Mouse (Mus musculus): Measurements from ENCODE around the gene Olfr60.

The Olfr60 gene

DNA sequence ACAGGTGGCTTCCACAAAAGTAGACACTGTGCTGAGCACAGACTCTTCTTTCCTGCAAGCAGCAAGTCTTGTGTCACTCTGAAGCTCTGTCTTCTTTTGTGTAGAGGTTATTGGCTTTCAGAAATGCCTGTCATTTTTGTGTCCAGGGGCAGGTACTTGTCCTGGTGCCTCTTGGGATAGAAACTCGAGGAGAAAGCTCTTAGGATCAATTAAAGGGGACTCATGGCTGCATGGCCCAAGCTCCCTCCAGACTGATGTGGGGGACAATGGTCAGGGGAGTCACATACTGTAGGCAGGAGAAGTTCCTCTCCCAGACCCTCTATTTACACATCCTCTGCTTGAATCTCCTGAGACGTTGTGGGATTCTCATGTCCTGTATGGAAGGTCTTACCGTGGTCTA, at the start of gene Olfr60:
TSS of gene Olfr60 (minus strand) at position 101 of the 400 bp plus-strand sequence.
- DNase-seq = no peak

DNA sequence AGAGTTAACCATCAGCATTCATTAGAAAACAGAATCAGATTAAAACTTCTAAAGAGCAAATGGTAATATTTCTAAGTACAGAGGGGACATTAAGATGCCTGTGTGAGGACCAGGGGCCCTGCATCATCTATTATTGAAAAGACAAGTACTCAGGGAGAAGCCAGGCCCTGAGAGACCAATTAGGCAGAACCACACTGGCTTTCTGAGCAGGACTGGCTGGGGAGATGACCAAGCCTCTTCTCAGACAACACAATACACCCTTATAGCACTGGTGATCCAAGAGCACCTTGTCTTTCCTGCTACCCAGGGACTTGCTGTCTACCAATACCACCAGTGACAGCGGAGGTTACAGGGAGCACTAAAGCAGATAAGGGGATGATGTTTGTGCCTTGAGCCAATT, 41.3 kb upstream of the Olfr60 start, which contains the start of gene Olfr531:
TSS of gene Olfr531 (minus strand) at position 101 of the 400 bp plus-strand sequence.
- DNase-seq = no peak

DNA sequence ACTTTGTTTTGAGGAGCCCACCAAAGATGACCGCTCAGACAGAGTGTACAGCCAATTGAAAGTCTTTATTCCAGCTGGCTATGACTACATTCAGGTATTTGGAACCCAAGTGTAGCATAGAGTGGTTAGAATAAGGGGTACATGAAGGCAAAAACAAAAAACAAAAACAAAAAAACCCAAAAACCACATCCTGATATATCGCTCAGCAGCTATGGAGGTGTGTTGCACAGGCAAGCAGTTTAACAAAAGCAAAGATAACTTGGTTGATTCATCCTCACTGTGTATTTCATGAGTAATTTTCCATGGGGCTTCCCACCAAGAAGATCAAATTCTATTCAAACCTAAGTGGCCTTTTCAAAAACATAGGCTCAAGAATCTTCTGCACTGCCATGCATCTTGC, 15.4 kb upstream of the Olfr60 start:
- DNase-seq = no peak

GRCm38 (mm10) chr7:140376231-140376630, 14.8 kb upstream of the Olfr60 start, which contains the start of gene Olfr530:
Olfr530 (minus strand) TSS chr7:140376331.
- DNase-seq = no peak

DNA sequence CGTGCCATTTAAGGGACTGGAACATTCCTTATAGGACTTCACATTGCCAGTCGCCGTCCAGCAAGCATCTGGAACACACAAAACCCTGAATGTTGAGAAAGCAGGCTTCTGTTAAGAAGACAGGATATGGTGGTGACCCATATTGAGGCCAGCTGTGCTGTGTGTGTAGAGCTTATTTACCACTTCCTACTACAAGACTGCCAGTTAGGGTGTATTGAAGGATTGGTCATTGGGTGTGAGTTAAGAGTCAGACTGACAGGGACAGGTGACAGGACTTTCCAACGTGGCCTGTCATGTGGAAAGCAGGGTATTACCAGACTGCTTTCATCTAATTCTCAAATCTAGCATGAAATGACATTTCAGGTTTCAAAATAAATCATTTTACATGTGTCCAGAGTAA, 12.8 kb upstream of the Olfr60 start:
- DNase-seq = no peak

- no peak for DNase-seq
Measured at GRCm38 (mm10) chr7:140333717-140334116, 27.8 kb downstream of the Olfr60 start, which contains the start of gene Olfr527. Olfr527 (plus strand) TSS chr7:140334017.

DNA sequence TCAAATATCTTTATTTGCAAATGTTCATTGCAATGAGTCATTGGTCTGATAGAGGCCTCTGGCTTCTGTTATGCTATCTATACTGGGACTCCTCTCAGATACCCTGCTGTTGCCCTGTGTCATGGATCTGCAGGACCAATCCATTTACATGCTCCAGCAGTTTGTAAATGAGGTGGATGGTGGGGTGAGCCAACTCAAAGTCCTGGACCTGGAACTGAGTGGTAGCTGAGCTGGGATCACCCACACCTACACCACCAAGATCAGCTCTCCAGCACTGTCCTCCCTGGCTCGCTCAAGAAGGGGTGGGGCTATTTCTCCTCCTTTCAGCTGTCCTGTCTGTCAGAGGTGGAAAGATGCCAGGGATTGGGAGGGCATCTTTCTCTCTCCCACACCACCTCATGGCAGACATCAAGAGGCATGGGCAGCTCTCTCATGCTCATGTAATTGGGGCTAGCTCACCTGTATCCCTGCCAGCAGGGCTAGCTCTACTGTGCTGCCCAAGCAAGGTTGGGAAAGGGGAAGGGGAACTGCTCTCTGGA, 31.6 kb downstream of the Olfr60 start:
- no peak for DNase-seq

DNA sequence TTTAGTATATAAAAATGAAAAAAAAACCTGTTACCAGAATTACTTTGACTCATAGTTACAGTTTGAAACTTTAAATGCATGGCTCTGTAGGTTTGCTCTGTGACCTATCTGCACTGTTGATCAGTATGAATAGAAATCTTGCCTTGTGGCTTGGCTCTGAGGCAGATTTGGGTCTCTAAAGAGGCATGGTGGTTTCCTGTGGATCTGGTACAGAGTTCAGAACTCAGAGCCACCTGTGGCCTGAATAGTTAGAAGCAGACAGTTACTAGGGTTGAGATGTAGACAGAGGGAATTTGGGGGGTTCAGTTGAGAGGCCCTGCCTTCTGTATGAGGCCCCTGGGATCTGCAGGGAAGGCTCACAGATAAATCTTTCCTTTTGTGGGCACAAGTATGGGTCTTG, 40.3 kb downstream of the Olfr60 start:
- no peak for DNase-seq

DNA sequence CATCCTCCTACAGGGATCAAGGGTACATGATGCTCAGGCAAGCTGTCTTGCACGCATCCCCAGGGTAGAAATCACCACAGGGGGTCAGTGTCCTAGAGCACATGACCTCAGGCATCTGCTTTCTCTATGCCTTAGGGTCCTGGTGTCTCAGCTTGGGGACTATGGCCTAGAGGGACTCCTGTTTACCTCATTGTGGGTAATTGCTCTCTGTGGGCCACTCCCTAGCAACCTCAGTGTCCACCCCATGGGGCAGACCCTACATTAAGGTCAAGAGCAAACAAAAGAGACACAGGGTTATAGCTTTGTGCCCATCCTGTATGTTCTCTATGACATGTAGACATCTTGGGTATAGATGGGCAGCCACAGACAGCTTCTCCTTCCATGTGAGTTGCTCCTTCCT, 40.9 kb downstream of the Olfr60 start, which contains the start of gene Olfr525:
TSS of gene Olfr525 (plus strand) at position 301 of the 400 bp plus-strand sequence.
- no peak for DNase-seq

GRCm38 (mm10) chr7:140319861-140320385, 41.5 kb downstream of the Olfr60 start:
- DNase-seq = no peak

GRCm38 (mm10) chr7:140299416-140299815, 62.1 kb downstream of the Olfr60 start:
- no peak for DNase-seq

DNA sequence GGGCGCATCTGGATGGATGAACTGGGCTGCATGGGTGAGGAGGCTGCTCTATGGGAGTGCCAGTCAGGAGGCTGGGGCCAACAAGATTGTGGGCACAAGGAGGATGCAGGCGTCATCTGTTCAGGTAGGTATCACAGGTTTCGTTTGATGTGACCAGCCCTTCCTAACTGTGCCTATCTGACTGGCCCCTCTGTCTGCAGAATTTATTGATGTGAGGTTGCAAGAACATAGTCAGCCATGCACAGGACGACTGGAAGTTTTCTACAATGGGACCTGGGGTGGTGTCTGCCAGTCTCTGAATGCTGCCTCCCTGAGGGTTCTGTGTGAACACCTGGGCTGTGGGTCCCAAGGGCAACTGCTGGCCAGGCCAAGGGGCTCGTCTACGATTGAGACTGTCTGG, 64.6 kb downstream of the Olfr60 start:
- DNase-seq = no peak

- no peak for DNase-seq
Measured at GRCm38 (mm10) chr7:140295746-140296145, 65.7 kb downstream of the Olfr60 start.

All from cerebellum, adult 11 months (tissue).